Mouse (Mus musculus) CD8-positive naive resting alpha-beta T cell, adult 2 months (primary cell): ENCODE results near the gene Patz1.

ENCODE experiments used
- DNase-seq, 2 experiments: peaks; one replicate each; pipeline ENCODE4 v3.0.0; 2022; ENCODE audit warnings: low read depth in 2 of 2, low spot score in 2 of 2

Patz1 gene

DNA sequence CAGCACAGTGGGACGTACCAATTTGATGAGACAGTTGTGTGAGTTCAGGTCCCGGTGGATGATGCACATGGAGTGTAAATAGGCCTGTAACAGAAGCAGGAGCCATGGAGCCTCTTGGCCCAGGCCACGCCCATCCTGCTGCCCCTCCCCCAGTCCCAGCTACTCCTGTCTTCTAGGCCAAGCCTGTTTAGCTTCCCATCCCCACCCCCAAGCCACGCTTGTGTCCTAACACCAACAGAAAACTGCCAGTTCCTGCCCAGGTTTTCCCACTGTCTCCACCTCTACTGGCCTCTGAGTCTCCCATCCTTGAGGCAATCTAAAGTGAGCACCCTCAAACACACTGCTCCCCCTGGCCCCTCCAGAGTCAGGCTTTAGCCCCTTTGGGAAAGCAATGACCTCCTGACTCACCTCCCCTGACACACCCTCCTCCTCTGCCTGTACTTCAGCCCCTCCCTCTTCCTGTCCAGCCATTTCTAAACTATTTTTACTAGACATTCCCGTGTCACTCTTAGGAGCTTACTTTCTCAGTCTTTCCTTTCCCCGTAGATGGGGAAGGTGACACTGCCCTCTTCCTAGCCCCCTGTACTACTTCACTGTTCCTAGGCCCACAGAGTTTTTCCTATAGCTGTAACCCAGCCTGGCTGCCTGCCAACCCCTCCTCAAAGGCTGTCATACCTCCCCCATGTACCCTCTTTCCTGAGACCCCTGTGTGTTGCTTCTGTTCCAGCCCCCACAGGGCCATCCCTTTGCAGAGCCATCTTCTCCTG, 60.1 kb downstream of the Patz1 start:
- DNase-seq = no peak

- DNase-seq = no peak
These were observed 60.6 kb downstream of the Patz1 start for GRCm38 (mm10) chr11:3349343-3349695.

DNA sequence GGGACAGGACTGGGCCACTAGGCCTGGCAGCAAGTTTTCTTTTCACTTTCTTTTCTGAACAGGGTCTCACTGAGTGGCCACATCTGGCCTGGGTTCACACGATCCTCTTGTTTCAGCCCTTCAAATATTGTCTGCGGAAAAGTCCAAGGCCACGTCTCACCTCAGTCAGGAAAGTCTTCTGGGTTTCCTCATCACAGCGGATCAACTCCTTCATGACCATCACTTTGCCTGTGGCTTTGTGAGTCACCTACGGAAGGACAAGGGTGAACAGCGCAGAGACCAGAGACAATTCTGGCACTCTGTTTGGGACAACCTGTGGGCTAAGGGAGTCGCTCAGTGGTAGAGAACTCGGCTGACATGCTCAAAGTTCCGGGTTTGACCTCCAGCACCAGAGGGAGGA, 63.5 kb downstream of the Patz1 start:
- no peak for DNase-seq

GRCm38 (mm10) chr11:3352990-3353585, 64.4 kb downstream of the Patz1 start:
- no peak for DNase-seq
